Mouse (Mus musculus) heart, embryonic 15.5 days (tissue): ENCODE measurements at regions not wholly inside any gene's neighbourhood (a gene's known extent, or its start where the extent isn't known, plus 50 kb on each side); places are given as distances from the start of the nearest gene placed in this dataset.

Experiments
- ATAC-seq: fragments of 200-750 bp; cut with Nextera tagmentation; replicated peaks from 2 replicates; pipeline ENCODE4 v1.8.0; 2017; ENCODE audit warnings: low read depth, moderate TSS enrichment; ENCODE audit not compliant: insufficient number of reproducible peaks, insufficient read depth, low FRiP score
- H3K27ac ChIP-seq: fragments of 300-500 bp; sonication (generic); 2 replicates; pipeline ENCODE4 v1.5.1; 2015; ENCODE audit warnings: mild to moderate bottlenecking, inconsistent platforms
- H3K27me3 ChIP-seq: fragments of 300-500 bp; sonication (generic); 2 replicates; pipeline ENCODE4 v1.6.1; 2015; ENCODE audit warnings: inconsistent platforms
- H3K36me3 ChIP-seq: fragments of 300-500 bp; sonication (generic); 2 replicates; pipeline ENCODE4 v1.6.1; 2015; ENCODE audit warnings: mild to moderate bottlenecking, inconsistent platforms
- H3K4me1 ChIP-seq: fragments of 300-500 bp; sonication (generic); replicated peaks from 2 replicates; pipeline ENCODE4 v1.6.1; 2015; ENCODE audit warnings: inconsistent platforms
- H3K4me2 ChIP-seq: fragments of 300-500 bp; sonication (generic); 2 replicates; pipeline ENCODE4 v1.6.1; 2015; ENCODE audit warnings: inconsistent platforms, mild to moderate bottlenecking, moderate library complexity
- H3K4me3 ChIP-seq: fragments of 300-500 bp; sonication (generic); 2 replicates; pipeline ENCODE4 v1.5.1; 2015; ENCODE audit warnings: mild to moderate bottlenecking, inconsistent platforms
- H3K9ac ChIP-seq: fragments of 300-500 bp; sonication (generic); 2 replicates; pipeline ENCODE4 v1.6.1; 2015; ENCODE audit warnings: mild to moderate bottlenecking, inconsistent platforms
- H3K9me3 ChIP-seq: fragments of 300-500 bp; sonication (generic); replicated peaks from 2 replicates; pipeline ENCODE4 v1.6.1; 2016; ENCODE audit warnings: inconsistent platforms
- WGBS: fragments of 180-500 bp; shearing (Covaris S2); methylation state at CpG from one replicate; pipeline ENCODE4 v1.1.7; 2015; ENCODE audit warnings: mixed read lengths; 5-methylcytosine and 5-hydroxymethylcytosine counted together

- no peak overlapping the region for H3K9ac ChIP-seq
- H3K4me1 ChIP-seq: no peaks in the 10 kb centered on the region
- no peaks in the 10 kb centered on the region for H3K27me3 ChIP-seq
- no peak overlapping the region for H3K4me3 ChIP-seq
- H3K36me3 ChIP-seq: no peaks in the 10 kb centered on the region
- H3K4me2 ChIP-seq: no peak overlapping the region
- no peak for ATAC-seq
- H3K27ac ChIP-seq: no peak overlapping the region
- H3K9me3 ChIP-seq: no peaks in the 10 kb centered on the region
- 76% methylated on average over 9 of the region's 9 CpGs for WGBS
Observed at GRCm38 (mm10) chr15:60534701-60535100, 318.9 kb downstream of the Fam84b start.

GRCm38 (mm10) chr15:60516810-60517209 lies 336.8 kb downstream of the Fam84b start:
- H3K27me3 ChIP-seq: no peaks in the 10 kb centered on the region
- no peak overlapping the region for H3K27ac ChIP-seq
- no peak overlapping the region for H3K9ac ChIP-seq
- 70% methylated on average over 2 of the region's 2 CpGs for WGBS
- no peaks in the 10 kb centered on the region for H3K9me3 ChIP-seq
- H3K4me2 ChIP-seq: no peak overlapping the region
- ATAC-seq: no peak
- no peaks in the 10 kb centered on the region for H3K36me3 ChIP-seq
- no peaks in the 10 kb centered on the region for H3K4me1 ChIP-seq
- H3K4me3 ChIP-seq: no peak overlapping the region

GRCm38 (mm10) chr15:60476755-60477310 lies 376.7 kb downstream of the Fam84b start:
- Histone ChIP-seq H3K27ac (no peak overlapping the region), H3K9me3 (no peaks in the 10 kb centered on the region), H3K4me2 (no peak overlapping the region), H3K9ac (no peak overlapping the region), H3K27me3 (no peaks in the 10 kb centered on the region), H3K36me3 (no peaks in the 10 kb centered on the region), H3K4me1 (no peaks in the 10 kb centered on the region), H3K4me3 (no peak overlapping the region)
- no peak for ATAC-seq
- 74% methylated on average over 4 of the region's 4 CpGs for WGBS

GRCm38 (mm10) chr15:60475086-60475485 lies 378.5 kb downstream of the Fam84b start:
- Histone ChIP-seq H3K27ac (no peak overlapping the region), H3K9me3 (no peaks in the 10 kb centered on the region), H3K4me2 (no peak overlapping the region), H3K27me3 (no peaks in the 10 kb centered on the region), H3K36me3 (no peaks in the 10 kb centered on the region), H3K9ac (no peak overlapping the region), H3K4me1 (no peaks in the 10 kb centered on the region), H3K4me3 (no peak overlapping the region)
- ATAC-seq: no peak
- 53% methylated on average over 3 of the region's 3 CpGs for WGBS

GRCm38 (mm10) chr15:60431916-60432315 lies 415.5 kb upstream of the 4933412E24Rik start:
- Histone ChIP-seq H3K4me2 (no peak overlapping the region), H3K4me1 (no peaks in the 10 kb centered on the region), H3K9me3 (no peaks in the 10 kb centered on the region), H3K9ac (no peak overlapping the region), H3K36me3 (no peaks in the 10 kb centered on the region), H3K27ac (no peak overlapping the region), H3K4me3 (no peak overlapping the region), H3K27me3 (no peaks in the 10 kb centered on the region)
- ATAC-seq: no peak
- 74% methylated on average over 1 of the region's 1 CpGs for WGBS

GRCm38 (mm10) chr15:60419081-60419480 lies 402.7 kb upstream of the 4933412E24Rik start:
- WGBS: 49% methylated on average over 1 of the region's 1 CpGs
- H3K36me3 ChIP-seq: no peaks in the 10 kb centered on the region
- no peak for ATAC-seq

GRCm38 (mm10) chr15:60392267-60392666 lies 375.9 kb upstream of the 4933412E24Rik start:
- WGBS: 75% methylated on average over 7 of the region's 7 CpGs

More at GRCm38 (mm10) chr15:60419081-60419480, 402.7 kb upstream of the 4933412E24Rik start:
- Histone ChIP-seq H3K27me3 (no peaks in the 10 kb centered on the region), H3K4me1 (no peaks in the 10 kb centered on the region), H3K4me3 (no peak overlapping the region), H3K9me3 (no peaks in the 10 kb centered on the region), H3K4me2 (no peak overlapping the region), H3K9ac (no peak overlapping the region), H3K27ac (no peak overlapping the region)

GRCm38 (mm10) chr15:60390336-60390735 lies 373.9 kb upstream of the 4933412E24Rik start:
- Histone ChIP-seq H3K27me3 (no peaks in the 10 kb centered on the region), H3K4me1 (no peaks in the 10 kb centered on the region), H3K9me3 (no peaks in the 10 kb centered on the region), H3K27ac (no peak overlapping the region), H3K4me3 (no peak overlapping the region), H3K4me2 (no peak overlapping the region), H3K36me3 (no peaks in the 10 kb centered on the region), H3K9ac (no peak overlapping the region)
- no peak for ATAC-seq
- 96% methylated on average over 1 of the region's 1 CpGs for WGBS

More at GRCm38 (mm10) chr15:60392267-60392666, 375.9 kb upstream of the 4933412E24Rik start:
- Histone ChIP-seq H3K4me1 (no peaks in the 10 kb centered on the region), H3K36me3 (no peaks in the 10 kb centered on the region), H3K9me3 (no peaks in the 10 kb centered on the region), H3K4me2 (no peak overlapping the region), H3K27me3 (no peaks in the 10 kb centered on the region), H3K27ac (no peak overlapping the region), H3K4me3 (no peak overlapping the region), H3K9ac (no peak overlapping the region)
- no peak for ATAC-seq

GRCm38 (mm10) chr15:60387962-60388361 lies 371.5 kb upstream of the 4933412E24Rik start:
- Histone ChIP-seq H3K9me3 (no peaks in the 10 kb centered on the region), H3K27ac (no peak overlapping the region), H3K4me3 (no peak overlapping the region), H3K36me3 (no peaks in the 10 kb centered on the region), H3K4me1 (no peaks in the 10 kb centered on the region), H3K27me3 (no peaks in the 10 kb centered on the region), H3K4me2 (no peak overlapping the region), H3K9ac (no peak overlapping the region)
- ATAC-seq: no peak
- 82% methylated on average over 2 of the region's 2 CpGs for WGBS
